Mouse (Mus musculus): Measurements from ENCODE around the gene Vamp2.
A peak's percentile ranks its signal among the peaks of the same experiment; 100 is the strongest.

Vamp2 gene

GRCm38 (mm10) chr11:69064259-69065133 is 23.8 kb upstream of the Vamp2 start:
- no peak for DNase-seq

DNA sequence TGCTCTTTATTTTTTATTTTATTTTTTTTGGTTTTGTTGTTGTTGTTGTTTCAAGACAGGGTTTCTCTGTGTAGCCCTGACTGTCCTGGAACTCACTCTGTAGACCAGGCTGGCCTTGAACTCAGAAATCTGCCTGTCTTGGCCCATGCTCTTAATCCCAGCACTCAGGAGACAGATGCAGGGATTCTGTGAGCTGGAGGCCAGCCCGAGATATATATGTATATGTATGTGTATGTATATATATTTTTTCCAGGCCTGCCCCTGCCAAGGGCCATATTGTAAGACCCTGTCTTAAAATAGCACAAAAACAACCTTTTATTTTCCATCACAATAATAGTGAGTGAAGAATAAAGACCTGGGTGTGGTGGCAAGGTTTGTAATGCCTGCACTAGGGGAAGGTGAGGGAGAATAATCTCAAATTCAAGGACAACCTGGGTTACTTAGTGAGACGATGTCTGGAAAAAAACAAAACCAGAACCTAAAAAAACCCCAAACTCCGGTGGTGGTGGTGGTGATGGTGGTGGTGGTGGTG is 22.8 kb upstream of the Vamp2 start:
- DNase-seq: no peak

DNA sequence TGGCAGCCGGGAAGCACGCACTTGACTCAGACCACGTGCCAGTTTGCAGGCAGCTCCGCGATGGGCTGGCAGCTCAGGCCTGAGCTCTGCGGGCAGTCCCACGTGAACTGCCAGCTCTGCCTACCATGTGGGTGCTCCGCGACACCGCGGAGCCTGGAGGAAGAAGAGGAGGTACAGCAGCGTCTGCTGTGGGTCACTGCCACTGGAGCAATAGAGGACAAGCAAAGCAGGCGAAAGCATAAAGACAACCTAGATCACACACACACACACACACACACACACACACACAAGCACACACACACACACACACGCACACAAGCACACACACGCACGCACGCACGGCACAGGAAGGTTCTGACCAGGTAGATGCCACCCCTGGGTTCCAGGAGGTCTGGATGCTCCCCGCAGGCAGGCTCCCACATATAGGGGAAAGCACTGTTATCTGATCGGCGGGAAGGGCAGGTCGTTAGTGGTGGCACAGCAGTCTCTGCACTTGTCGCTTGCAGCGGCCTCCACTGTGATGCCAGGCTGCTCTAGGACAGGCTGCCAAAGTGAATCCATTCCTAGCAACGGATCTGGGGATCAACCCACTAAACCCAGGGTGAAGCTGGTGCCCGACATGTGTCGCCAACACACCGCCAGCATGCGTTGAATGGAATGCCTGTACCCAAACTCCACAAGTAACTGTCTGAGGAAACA is 22.0 kb upstream of the Vamp2 start:
- DNase-seq: peak in 1 of 2 experiments; percentile 27

DNA sequence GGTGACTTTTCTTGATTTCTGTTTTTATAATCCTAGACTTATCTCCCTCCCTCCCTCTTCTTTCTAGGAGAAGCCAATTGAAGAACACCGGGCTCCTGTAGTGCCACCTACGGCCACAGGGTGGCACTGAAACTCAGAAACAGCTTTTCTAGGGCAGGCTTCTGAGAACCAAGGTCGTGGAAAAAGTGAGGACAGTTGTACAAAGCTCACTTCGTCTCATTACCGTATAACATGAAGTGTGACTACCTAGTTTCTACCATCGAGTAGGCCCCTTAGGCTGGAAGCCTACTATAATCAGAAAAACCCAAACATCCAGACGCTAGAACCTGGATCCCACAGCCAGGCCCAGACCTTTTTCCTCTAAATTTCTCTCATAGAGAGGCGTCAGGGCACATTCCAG is 21.3 kb upstream of the Vamp2 start:
- DNase-seq: peak; percentile 72 to 87

DNA sequence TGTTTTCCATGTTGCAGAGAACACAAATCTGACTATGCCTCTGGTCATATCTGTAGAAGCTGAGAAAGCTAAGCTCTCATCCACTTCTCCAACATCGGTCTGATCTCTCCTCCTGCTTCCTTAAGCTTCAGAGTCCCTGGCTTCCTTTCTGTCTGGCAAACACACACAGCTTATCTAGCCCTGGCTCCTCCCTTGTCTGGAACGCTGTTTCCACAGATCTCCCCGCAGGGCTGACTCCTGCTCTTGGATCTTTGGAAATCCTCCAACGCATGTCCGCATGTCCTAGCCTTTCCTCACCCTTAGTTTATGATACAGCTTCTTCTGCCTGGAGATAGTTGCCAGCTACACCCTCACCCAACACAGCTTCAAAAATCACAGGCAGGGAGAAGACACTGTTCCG is 20.7 kb upstream of the Vamp2 start:
- DNase-seq: no peak

DNA sequence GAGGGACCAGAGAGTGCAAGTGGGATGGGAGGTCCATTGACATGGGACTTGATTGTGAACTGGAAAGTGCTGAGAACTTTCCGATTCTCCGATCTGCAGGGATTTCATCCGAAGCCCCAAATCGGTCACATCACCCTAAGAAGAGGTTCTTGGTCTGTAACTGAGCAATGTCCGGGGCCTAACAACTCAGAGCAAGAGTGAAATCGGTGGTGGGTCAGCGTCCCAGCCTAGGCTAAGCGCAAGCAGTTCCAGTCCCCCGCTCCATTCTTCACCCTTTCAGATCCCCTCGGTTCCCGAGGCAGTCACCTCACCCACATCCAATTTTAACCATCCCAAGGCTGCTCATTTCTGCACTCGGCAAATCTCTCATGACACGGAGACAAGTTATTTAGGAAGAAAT is 18.2 kb upstream of the Vamp2 start:
- DNase-seq: no peak

- peak; percentile 86 to 90 for DNase-seq
These were observed 17.6 kb upstream of the Vamp2 start, which contains the start of gene Tmem107 for GRCm38 (mm10) chr11:69070590-69071222. TSS of gene Tmem107 (plus strand) at chr11:69070806.

- DNase-seq: no peak
These were observed 17.0 kb upstream of the Vamp2 start for GRCm38 (mm10) chr11:69071262-69071661.

GRCm38 (mm10) chr11:69072234-69072633 is 16.1 kb upstream of the Vamp2 start:
- DNase-seq: no peak

- no peak for DNase-seq
These were observed 15.6 kb upstream of the Vamp2 start for GRCm38 (mm10) chr11:69072666-69073064.

DNA sequence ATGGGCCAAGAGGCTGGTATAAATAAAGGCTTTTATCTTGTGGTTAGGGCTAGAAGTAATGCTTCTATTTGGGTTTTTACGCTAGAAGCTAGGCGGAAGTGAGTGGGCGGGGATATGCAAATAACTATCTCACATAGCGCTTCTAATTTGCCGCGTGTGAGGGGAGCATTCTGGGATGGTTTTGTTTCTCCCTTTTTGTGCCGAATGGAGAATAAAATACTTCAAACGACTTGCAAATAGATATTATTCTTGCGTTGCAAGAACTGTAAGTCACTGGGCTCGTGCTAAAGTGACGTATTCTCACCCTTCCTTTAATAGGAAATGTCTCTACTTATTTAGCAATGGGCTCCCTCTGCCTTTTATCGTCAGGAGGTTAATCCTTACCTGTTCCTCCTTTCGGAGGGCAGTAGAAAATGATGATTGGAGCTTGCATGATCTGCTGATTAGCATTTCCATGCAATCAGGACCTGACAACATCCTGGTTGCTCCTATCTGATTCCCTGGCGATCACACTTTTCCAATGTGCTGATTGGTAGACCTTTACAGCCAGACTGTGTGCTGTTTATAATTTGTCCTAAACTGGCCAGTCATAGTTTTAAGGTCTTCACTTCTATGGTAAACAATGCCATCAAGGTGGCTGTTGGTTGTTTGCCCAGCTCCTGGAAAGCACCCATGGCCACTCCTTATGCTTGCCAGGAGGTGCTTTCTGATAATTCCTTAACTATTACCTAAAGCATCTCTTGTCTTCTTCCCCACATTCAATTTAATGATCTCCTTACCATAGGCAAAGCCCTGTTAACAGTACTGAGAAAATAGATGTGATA is 15.0 kb upstream of the Vamp2 start:
- DNase-seq: peak; percentile 56 to 73

GRCm38 (mm10) chr11:69073951-69074775 is 14.1 kb upstream of the Vamp2 start:
- no peak for DNase-seq

GRCm38 (mm10) chr11:69074776-69075069 is 13.6 kb upstream of the Vamp2 start:
- no peak for DNase-seq

DNA sequence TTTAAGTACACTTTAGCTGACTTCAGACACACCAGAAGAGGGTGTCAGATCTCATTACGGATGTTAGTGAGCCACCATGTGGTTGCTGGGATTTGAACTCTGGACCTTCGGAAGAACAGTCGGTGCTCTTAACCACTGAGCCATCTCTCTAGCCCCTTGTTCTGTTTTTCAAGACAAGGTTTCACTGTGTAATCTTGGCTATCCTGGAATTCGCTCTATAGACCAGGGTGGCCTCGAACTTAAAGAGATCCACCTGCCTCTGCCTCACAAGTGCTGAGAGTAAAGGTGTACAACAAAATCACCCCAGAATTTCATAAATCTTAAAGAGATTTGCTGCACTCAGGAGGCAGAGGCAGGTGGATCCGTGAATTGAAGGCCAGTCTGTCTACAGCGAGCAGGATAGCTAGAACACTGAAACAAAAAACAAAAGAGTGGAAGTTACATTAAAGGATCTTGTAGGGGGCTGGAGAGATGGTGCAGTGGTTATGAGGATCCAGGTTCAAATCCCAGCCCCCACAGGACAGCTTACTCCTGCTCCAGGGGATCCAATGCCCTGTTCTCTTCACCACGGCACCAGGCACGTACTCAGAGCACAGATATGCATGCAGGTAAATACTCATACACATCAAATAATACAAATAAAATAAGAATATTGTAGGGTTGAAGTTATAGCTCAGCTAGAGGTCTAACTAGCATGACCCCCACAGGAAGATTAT is 12.4 kb upstream of the Vamp2 start:
- DNase-seq: no peak

- DNase-seq: no peak
These were observed 11.7 kb upstream of the Vamp2 start for GRCm38 (mm10) chr11:69076572-69076971.

DNA sequence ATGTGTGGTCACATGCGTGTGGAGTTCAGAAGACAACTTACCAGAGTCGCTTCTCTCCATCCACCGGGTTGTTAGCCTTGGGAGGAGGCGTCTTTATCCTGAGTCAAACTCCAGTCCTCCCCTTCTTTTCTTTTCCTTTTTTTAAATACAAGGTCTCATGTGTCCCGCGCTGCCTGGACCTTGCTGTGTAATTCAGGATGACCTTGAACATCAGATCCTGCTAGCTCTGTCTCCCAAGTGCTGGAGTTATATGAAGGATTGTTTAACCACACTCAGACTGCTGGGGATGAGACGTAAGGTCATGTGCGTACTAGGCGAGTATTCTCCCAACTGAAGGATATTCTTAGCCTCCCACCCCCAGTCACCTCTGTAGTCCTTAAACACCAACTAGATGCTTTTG is 11.0 kb upstream of the Vamp2 start:
- DNase-seq: no peak

DNA sequence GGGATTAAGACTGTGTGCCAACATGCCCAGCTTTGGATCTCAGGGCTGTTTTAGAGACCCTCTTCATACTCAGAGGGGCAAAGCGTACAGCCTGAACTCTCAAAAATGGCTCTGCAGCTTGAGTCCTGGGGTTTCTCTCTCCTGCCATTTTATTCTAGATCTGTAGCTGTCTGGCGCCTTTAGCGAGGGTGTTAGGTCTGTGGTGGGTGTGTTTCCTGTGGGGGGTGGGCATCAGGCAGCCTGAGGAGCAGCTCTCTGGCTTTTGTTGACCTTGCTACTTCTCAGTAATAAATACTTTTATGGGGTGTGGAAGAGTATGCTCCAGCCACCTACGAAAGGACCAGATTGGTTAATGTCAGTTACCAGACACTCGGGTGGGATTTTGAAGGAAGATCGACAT is 10.2 kb upstream of the Vamp2 start:
- DNase-seq: no peak

DNA sequence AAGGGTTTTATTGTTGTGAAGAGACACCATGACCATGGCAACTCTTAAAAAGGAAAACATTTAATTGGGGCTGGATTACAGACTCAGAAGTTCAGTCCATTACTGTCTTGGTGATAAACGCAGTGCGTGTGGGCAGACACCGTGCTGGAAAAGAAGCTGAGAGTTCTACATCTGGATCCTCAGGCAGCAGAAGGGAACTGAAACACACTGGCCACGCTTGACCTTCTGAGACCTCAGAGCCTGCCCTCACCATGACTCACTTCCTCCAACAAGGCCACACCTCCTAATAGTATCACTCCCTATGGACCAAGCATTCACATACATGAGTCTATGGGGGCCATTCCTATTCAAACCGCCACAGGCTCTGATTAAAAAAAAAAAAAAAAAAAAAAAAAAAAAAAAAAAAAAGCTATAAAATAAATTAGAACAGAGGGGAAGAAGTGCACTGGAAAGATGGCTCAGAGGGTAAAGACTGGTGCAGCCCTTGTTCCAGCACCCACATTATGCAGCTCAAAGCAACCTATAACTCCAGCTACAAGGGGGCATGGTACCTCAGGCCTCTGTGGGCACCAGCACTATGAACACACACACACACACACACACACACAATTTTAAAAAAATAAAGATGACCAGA is 9.4 kb upstream of the Vamp2 start:
- DNase-seq: peak; percentile 38 to 59

DNA sequence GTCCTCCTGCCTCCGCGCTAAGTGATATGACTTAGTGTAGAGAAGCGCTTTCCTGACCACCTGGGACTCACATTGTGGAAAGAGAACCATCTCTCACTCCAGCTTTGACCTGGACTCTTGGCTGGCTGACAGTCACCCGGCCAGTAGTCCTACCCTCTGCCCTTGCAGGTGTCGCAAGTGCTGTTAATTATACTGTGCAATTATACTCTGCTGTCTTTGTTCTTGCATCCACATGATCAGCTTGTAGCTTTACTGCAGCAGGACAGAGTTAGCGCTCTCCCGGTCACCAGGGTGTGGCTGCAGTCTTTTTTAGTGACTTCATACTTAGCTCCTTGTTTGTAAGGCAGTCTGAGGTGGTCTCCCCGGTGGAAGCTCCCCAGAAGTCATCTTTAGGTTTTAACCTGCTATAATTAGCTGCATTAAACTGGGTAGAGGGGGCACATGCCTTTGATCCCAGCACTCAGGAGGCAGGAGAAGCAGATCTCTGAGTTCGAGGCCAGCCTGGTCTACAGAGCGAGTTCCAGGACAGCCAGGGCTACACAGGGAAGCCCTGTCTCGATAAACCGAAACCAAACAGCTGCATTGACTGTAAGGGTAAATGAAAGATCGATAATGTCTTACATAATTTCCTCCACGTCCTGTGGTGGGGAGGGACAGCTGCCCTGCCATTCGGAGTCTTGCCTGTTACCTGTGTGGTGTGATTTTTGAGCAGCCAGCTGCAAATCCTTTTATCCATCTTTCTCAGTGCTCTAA is 8.0 kb upstream of the Vamp2 start:
- no peak for DNase-seq

GRCm38 (mm10) chr11:69080855-69081222 is 7.5 kb upstream of the Vamp2 start:
- DNase-seq: no peak

Data from spleen, adult 18-20 months (tissue).